Mouse (Mus musculus) ES-Bruce4 (cell line): Measurements from ENCODE around the gene Auts2. TPM values are rescaled to one million over a fixed set of nuclear protein-coding genes. Genes with fewer than 3 reads are reported as not detected.
A peak's percentile ranks its signal among the peaks of the same experiment; 100 is the strongest.

Experiments
- H3K27ac ChIP-seq: 2 replicates; pipeline ENCODE4 v1.5.1; 2012; ENCODE audit warnings: low read length, inconsistent platforms; ENCODE audit not compliant: insufficient read depth
- H3K27me3 ChIP-seq: 2 replicates; pipeline ENCODE4 v1.6.1; 2012; ENCODE audit warnings: mild to moderate bottlenecking, low read length, inconsistent platforms; ENCODE audit not compliant: control insufficient read depth, poor library complexity, insufficient read depth, severe bottlenecking
- H3K36me3 ChIP-seq: 2 replicates; pipeline ENCODE4 v1.6.1; 2012; ENCODE audit warnings: inconsistent platforms, mild to moderate bottlenecking, low read length, moderate library complexity; ENCODE audit not compliant: control insufficient read depth, poor library complexity, insufficient read depth, severe bottlenecking
- H3K4me1 ChIP-seq: one replicate; pipeline ENCODE4 v1.8.1; 2011; ENCODE audit warnings: low read length; ENCODE audit not compliant: control insufficient read depth, insufficient read depth
- H3K4me3 ChIP-seq: 2 replicates; pipeline ENCODE4 v1.5.1; 2011; ENCODE audit warnings: low read depth, mild to moderate bottlenecking, low read length
- H3K9ac ChIP-seq: 2 replicates; pipeline ENCODE4 v1.6.1; 2012; ENCODE audit warnings: low read depth, mild to moderate bottlenecking, inconsistent platforms; ENCODE audit not compliant: poor library complexity, severe bottlenecking
- H3K9me3 ChIP-seq: replicated peaks from 2 replicates; pipeline ENCODE4 v1.6.1; 2012; ENCODE audit warnings: mild to moderate bottlenecking, low read length, inconsistent platforms; ENCODE audit not compliant: control insufficient read depth, poor library complexity, insufficient read depth, severe bottlenecking
- CTCF ChIP-seq: IDR thresholded peaks from one replicate; pipeline ENCODE4 v1.8.1; 2011; ENCODE audit warnings: low read depth, low read length
- EP300 ChIP-seq: IDR thresholded peaks from 2 replicates; pipeline ENCODE4 v1.6.1; 2011; ENCODE audit warnings: low read depth, low read length; ENCODE audit not compliant: insufficient read depth
- POLR2A ChIP-seq: IDR thresholded peaks from one replicate; pipeline ENCODE4 v1.8.1; 2011; ENCODE audit warnings: low read length; ENCODE audit not compliant: insufficient read depth
- polyA plus RNA-seq: library from polyadenylated mRNA; stranded (reverse); fragments of >200 nt; gene quantifications from 2 replicates; pipeline ENCODE4 v1.2.4, GENCODE M21; 2011; ENCODE audit warnings: low read depth; ENCODE audit not compliant: missing spikeins, insufficient read depth, insufficient read length

Auts2 gene
- polyA plus RNA-seq, 1 experiment: 23.4 TPM

- Histone ChIP-seq H3K27ac (no peak overlapping the region), H3K4me1 (no peaks in the 10 kb centered on the region), H3K36me3 (no peaks in the 10 kb centered on the region), H3K9me3 (no peaks in the 10 kb centered on the region), H3K4me3 (no peak overlapping the region), H3K27me3 (no peaks in the 10 kb centered on the region), H3K9ac (no peak overlapping the region)
- TF ChIP-seq EP300 (no peak), CTCF (peak; percentile 55)
Measured at GRCm38 (mm10) chr5:131422737-131423136, 1120.4 kb downstream of the Auts2 start.

GRCm38 (mm10) chr5:131420406-131420805 is 1122.7 kb downstream of the Auts2 start:
- no peak overlapping the region for H3K4me3 ChIP-seq
- no peak overlapping the region for H3K27ac ChIP-seq
- H3K9ac ChIP-seq: no peak overlapping the region
- no peaks in the 10 kb centered on the region for H3K27me3 ChIP-seq
- no peaks in the 10 kb centered on the region for H3K9me3 ChIP-seq
- TF ChIP-seq POLR2A: no peak
- no peak for TF ChIP-seq CTCF
- no peak for TF ChIP-seq EP300
- H3K36me3 ChIP-seq: no peaks in the 10 kb centered on the region
- H3K4me1 ChIP-seq: no peaks in the 10 kb centered on the region

- no peak overlapping the region for H3K27ac ChIP-seq
- H3K9ac ChIP-seq: no peak overlapping the region
- no peak overlapping the region for H3K4me3 ChIP-seq
- no peaks in the 10 kb centered on the region for H3K36me3 ChIP-seq
- no peaks in the 10 kb centered on the region for H3K9me3 ChIP-seq
- no peaks in the 10 kb centered on the region for H3K4me1 ChIP-seq
- no peaks in the 10 kb centered on the region for H3K27me3 ChIP-seq
- TF ChIP-seq POLR2A (no peak), EP300 (no peak), CTCF (no peak)
Measured at GRCm38 (mm10) chr5:131415902-131416545, 1127.1 kb downstream of the Auts2 start.

GRCm38 (mm10) chr5:131398250-131398649 is 1144.9 kb downstream of the Auts2 start:
- Histone ChIP-seq H3K9ac (no peak overlapping the region), H3K36me3 (no peaks in the 10 kb centered on the region), H3K4me3 (no peak overlapping the region), H3K27ac (no peak overlapping the region), H3K27me3 (no peaks in the 10 kb centered on the region), H3K4me1 (no peaks in the 10 kb centered on the region), H3K9me3 (peaks cover 3% of the 10 kb centered on the region; the same call in 1 of the 2 replicates)
- TF ChIP-seq CTCF: no peak
- no peak for TF ChIP-seq POLR2A
- no peak for TF ChIP-seq EP300

- no peaks in the 10 kb centered on the region for H3K27me3 ChIP-seq
- no peak for TF ChIP-seq EP300
- peaks cover 3% of the 10 kb centered on the region; the same call in 1 of the 2 replicates for H3K9me3 ChIP-seq
- H3K9ac ChIP-seq: no peak overlapping the region
- H3K4me3 ChIP-seq: no peak overlapping the region
- H3K4me1 ChIP-seq: no peaks in the 10 kb centered on the region
- no peaks in the 10 kb centered on the region for H3K36me3 ChIP-seq
- no peak overlapping the region for H3K27ac ChIP-seq
Measured at GRCm38 (mm10) chr5:131395756-131396155, 1147.4 kb downstream of the Auts2 start.
